Mouse (Mus musculus): ENCODE measurements around the gene Ddx1.

DNA sequence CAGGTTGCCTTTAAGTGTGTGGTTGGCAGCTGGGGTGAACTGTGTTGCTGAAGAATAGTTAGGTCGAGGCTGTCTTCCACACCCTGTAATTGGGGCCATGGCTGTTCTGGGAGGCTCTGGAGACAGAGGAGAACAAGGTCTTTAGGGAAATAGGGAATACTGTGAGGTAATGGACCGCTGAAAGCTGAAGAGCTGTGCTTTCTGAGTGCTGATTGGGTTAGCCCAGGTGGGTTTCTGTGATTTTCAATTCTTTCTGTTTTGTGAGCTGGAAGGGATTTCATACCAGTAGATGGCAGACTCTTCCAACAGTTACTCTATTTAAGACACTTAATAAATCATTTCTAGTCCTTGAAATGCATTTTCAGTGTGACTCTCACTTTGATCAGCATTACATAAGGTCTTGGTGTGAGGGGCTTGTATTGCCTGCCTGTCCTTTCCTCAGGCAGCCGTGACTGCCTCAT lies 44.4 kb upstream of the Ddx1 start:
- no peak for TF ChIP-seq CTCF (conservative IDR thresholded peaks at IDR 0.05; ENCODE audit: insufficient read depth, insufficient read length, low read depth, low read length)
- TF ChIP-seq POLR2A (IDR thresholded peaks at IDR 0.05; ENCODE audit: low read depth, low read length): no peak
